Mouse (Mus musculus) monocyte, adult 5-6 weeks (primary cell): ENCODE measurements around the gene Nsun7. TPM values are rescaled to one million over a fixed set of nuclear protein-coding genes. Genes with fewer than 3 reads are reported as not detected.
A peak's percentile ranks its signal among the peaks of the same experiment; 100 is the strongest.

Experiments used
- ATAC-seq: fragments of 153-309, 156-312 bp; replicated peaks from 2 replicates; pipeline ENCODE4 v1.8.0; 2017; ENCODE audit warnings: mild to moderate bottlenecking; ENCODE audit not compliant: low TSS enrichment, insufficient number of reproducible peaks, severe bottlenecking, poor library complexity, low FRiP score
- total RNA-seq: library from RNA; stranded (forward); fragments of 200-1000, 200-491, 200-594 nt; gene quantifications from 3 replicates; pipeline ENCODE4 v1.2.3, GENCODE M21; 2017

The Nsun7 gene
- total RNA-seq, 1 experiment from 2014 or later = not detected

DNA sequence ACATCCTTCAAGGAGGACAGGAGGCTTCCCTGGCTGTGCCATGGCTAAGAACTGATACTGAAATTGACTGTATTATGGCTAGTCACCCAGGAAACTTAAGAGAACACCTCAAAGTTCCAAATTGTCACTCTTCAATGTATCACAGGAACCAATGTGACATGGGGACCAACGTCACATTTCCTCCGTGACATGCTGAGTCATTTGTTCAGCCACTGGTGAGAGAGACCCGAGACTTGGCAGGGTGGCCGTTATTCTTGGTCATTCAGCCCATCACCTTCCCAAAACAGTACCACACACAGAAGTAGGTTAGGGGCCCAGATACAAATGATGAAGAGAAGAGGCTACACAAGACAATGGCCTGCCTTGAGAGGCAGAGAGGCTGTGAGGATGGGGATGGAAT lies 63.4 kb downstream of the Nsun7 start:
- no peak for ATAC-seq

- no peak for ATAC-seq
These were observed 63.9 kb downstream of the Nsun7 start for GRCm38 (mm10) chr5:66323603-66324002.

- ATAC-seq = peak; percentile 49; the same call in 1 of the 2 replicates
These were observed 66.7 kb downstream of the Nsun7 start for GRCm38 (mm10) chr5:66326395-66326794.

DNA sequence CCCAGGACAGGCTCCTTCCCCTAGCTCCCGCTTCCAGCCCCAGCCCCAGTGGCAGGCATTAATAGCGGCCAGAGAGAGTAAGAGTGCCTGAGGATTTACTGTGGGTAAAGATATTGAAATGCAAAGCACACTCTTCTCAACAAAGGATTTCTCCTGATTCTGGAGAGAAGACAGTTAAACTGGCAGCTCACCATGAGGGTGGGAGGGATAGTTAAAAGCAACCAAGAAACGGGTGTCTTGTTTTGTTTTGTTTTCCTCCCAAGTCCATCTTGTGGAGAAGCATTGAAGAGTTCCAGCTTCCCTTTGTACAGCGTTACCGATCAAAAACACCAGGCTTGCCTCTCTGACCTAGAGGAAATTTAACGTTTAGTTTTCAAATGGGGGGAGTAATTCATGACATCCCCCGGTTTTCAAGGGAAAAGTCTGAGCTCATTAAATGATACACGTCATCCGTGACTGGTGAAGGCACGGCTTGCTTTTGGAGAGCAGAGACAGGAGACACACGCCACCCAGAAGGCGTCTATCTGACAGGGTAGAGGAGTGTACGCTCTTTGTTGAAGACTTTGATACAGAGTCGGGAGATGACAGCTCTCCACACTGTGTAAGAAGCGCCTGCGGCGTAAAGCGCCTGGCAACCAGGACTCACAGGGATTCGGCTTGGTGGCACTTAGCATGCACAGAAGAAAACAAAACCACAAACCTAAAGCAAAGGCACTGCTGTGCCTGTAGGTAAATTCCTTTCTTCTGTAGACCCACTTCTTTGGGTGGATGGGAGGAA lies 68.4 kb downstream of the Nsun7 start:
- ATAC-seq = no peak

DNA sequence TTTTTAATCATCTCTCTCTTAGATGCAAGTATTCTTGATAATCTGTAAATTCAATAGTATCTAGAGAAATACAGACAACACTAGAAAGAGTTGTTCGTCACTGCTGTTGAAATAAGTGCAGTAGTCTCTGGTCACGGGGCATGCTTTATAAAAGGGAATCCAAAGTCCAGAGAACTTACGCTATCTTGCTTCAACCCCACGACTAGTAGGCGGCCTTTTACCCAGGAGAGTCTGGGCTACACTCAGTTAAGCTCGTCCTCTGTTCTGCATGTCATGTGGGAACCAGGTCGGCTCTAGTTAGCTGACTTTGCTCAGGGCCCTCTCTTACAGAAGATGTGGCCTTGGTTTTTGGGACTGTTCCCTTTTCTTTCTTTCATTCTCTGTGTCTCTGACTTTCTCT lies 69.1 kb downstream of the Nsun7 start:
- ATAC-seq = no peak

DNA sequence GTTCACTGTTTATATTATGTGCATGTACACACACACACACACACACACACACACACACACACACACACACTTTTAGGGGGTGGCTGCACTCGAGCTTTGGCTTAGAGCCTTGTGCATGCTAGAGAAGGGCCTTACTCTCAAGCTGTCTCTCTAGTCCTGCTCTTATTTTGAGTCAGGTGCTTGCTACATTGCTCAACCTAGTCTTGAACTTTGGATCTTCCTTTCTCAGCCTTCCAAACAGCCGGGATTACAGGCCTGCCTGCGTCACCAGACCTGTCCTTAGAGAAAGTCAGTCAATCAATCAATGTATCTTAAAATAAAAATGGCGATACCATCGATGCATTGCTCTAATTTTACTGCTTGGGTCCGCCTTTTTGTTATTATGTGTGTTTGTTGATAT lies 71.1 kb downstream of the Nsun7 start:
- ATAC-seq = no peak

GRCm38 (mm10) chr5:66337025-66337968 lies 77.6 kb downstream of the Nsun7 start:
- no peak for ATAC-seq

- ATAC-seq = no peak
These were observed 78.3 kb downstream of the Nsun7 start for GRCm38 (mm10) chr5:66337969-66338345.

- no peak for ATAC-seq
These were observed 78.9 kb downstream of the Nsun7 start for GRCm38 (mm10) chr5:66338583-66338982.

DNA sequence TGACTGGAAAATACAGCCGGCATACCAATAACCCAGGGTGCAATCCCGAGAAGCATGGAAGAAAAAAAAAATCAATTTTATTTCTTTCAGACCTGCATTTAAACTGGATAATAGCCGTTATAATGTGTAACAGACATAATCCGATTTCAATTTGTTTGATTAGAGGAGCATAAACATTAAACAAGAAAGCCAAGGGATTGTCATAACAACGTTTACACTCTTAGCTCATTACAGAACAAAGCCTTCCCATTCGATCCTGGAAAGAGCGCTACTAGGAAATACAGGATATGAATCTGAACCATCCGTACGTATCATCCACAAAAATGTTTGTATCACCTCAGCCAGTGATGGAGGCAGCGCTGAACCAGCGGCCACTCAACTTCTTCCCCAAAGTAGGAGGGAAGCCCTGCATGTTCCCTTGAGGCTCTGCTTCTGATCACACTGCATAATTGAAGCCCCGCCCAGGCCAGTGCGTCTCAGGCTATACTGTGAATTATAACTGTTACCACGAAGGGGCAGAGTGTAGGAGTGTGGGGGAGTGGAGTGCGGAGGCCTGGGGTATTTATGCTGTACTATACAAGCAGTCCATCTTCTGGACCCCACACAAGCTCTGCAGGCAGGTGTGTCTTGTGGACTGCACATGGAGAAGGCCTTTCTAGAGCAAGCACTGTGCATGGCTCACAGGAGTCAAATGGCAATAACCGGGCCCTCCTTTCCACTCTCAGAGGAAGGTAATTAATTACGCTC lies 80.8 kb downstream of the Nsun7 start:
- ATAC-seq = no peak

DNA sequence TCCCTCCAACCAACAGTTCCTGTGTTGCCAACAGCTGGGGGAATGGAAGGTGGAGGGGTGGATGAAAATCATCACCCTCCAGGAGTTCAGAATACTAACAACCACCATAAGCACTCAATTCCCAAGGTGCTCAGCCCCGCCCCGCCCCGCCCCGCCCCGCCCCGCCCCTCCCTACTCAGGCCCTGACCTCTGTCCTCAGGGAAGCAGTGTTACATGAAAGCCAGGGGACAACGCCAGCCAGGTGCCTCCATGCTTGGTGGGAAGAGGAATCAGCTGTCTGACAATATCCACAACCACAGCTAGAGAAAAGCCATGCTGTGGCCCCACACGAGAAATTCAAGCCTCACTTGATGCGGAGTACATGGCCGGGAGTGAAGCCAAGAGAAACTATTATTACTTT lies 82.2 kb downstream of the Nsun7 start:
- ATAC-seq = no peak

- ATAC-seq = no peak
These were observed 82.6 kb downstream of the Nsun7 start for GRCm38 (mm10) chr5:66342285-66342684.

DNA sequence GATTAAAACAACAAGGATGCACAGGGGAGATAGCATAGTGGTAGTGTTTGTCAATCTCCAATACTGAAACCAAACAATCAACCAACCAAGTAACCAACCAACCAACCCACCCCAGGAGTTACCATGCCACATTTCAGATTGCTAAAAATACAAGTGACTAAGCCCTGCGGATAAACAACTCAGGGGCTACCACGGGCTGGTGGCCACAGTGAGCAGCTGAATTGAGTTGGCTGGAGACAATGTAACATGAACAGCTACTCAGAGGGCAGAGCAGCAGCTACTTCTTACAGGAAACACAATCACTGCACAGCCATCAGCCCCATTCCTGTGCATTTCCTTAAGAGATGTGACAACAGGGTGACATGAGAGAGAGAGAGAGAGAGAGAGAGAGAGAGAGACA lies 84.5 kb downstream of the Nsun7 start:
- ATAC-seq = no peak

DNA sequence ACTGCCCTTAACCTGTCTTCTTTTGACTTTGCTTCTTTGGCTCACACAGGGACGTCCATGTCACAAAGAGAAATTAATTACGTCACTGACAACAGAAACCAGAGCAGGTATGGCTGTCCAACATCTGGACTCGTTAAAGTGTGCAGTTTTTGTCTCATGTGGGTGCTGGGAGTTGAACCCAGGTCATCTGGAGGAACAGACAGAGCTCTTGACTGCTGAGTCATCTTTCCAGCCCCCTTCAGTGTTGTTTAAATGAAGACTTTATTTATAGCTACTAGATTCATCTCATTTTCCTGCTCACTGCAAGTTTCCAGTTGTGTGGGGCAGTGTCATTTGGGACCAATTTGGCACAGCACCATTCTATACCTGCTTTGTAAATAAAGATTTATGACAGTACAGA lies 85.4 kb downstream of the Nsun7 start:
- no peak for ATAC-seq

- ATAC-seq = no peak
These were observed 87.1 kb downstream of the Nsun7 start for GRCm38 (mm10) chr5:66346756-66347155.

Other genes starting within 250 kb of the Nsun7 start
- 14.4 to 23.3 TPM (median 16.8 TPM) in 3 replicates for gene Rbm47, start 86.8 kb upstream of the Nsun7 start, total RNA-seq